In genomic region chr5:146676470-146677150, GRCm38 (mm10) we compare ENCODE assay signal across 9 mouse cellular contexts.
DNase-seq lines count a peak whose midpoint lies in the region; ATAC-seq and TF ChIP-seq lines count a peak whose summit lies in the region.
"Had no signal": no experiment of that assay in that cellular context is flagged by ENCODE, and none has a peak within 500 bp of the region (broad histone marks: within the 10 kb centered on the region; RNA-seq: fewer than 3 reads in every experiment).

No protein-coding gene starts in this region.

- DNase-seq in A20 (ENCODE audit: low read depth, low spot score) (peak; percentile 91), ZHBTc4 (ENCODE audit: low read depth, low spot score) (peak; percentile 32)
- peak; percentile 60 to 67 for DNase-seq in heart, postnatal 36 days
- peak; percentile 57 to 74 for DNase-seq in spleen, postnatal 4 days (ENCODE audit: low spot score in 2 of 2)
- DNase-seq in cerebellum, postnatal 36 days: no peak
- DNase-seq in forebrain, postnatal 0 days: no peak
- no peak for DNase-seq in cerebellum, adult 11-12 months

- peaks cover 66% of the 10 kb centered on the region for H3K4me1 ChIP-seq in liver, embryonic 15.5 days (replicated peaks)
- H3K4me1 ChIP-seq in forebrain, postnatal 0 days (ENCODE audit: insufficient read depth): no peaks in the 10 kb centered on the region
- H3K4me1 ChIP-seq: limb, embryonic 15.5 days had no signal

- H3K9me3 ChIP-seq in liver, embryonic 15.5 days (replicated peaks): no peaks in the 10 kb centered on the region
- 0 out of 2 replicates have a peak, but pooled peaks cover 5% of the 10 kb centered on the region for H3K9me3 ChIP-seq in forebrain, postnatal 0 days (ENCODE audit: low read length)
- H3K9me3 ChIP-seq: limb, embryonic 15.5 days had no signal

- H3K27ac ChIP-seq in liver, embryonic 15.5 days (replicated peaks): peak overlapping the region; percentile 86
- H3K27ac ChIP-seq in forebrain, postnatal 0 days (ENCODE audit: low read depth, low read length): no peak overlapping the region
- H3K27ac ChIP-seq: limb, embryonic 15.5 days had no signal

- H3K36me3 ChIP-seq in liver, embryonic 15.5 days (replicated peaks): no peaks in the 10 kb centered on the region
- H3K36me3 ChIP-seq in forebrain, postnatal 0 days (ENCODE audit: insufficient read depth): no peaks in the 10 kb centered on the region
- H3K36me3 ChIP-seq: limb, embryonic 15.5 days had no signal

- TF ChIP-seq CTCF in forebrain, postnatal 0 days (IDR thresholded peaks at IDR 0.05; ENCODE audit: low read depth): no peak

- intact Hi-C loops in heart, postnatal 36 days (cut with DNase I): loop anchor here (10.0 kb wide), 1 partner anchor 548 kb away; no protein-coding TSS in a partner anchor

- ATAC-seq in liver, embryonic 15.5 days (ENCODE audit: insufficient read depth): peak; percentile 16
- ATAC-seq in forebrain, postnatal 0 days: no peak

- no peak overlapping the region for H3K9ac ChIP-seq in liver, embryonic 15.5 days
- H3K9ac ChIP-seq in forebrain, postnatal 0 days: no peak overlapping the region
- H3K9ac ChIP-seq: limb, embryonic 15.5 days had no signal

- no peak overlapping the region for H3K4me3 ChIP-seq in liver, embryonic 15.5 days (replicated peaks)
- no peak overlapping the region for H3K4me3 ChIP-seq in forebrain, postnatal 0 days (ENCODE audit: low read depth, low read length)
- H3K4me3 ChIP-seq: limb, embryonic 15.5 days had no signal

- WGBS in liver, embryonic 15.5 days (ENCODE audit: insufficient replicate concordance): 62% methylated on average over 12 of the region's 12 CpGs
- 83% methylated on average over 12 of the region's 12 CpGs for WGBS in forebrain, postnatal 0 days

- H3K4me2 ChIP-seq in liver, embryonic 15.5 days: peak overlapping the region; percentile 15; the same call in 1 of the 2 replicates
- no peak overlapping the region for H3K4me2 ChIP-seq in forebrain, postnatal 0 days (ENCODE audit: low read depth)
- H3K4me2 ChIP-seq: limb, embryonic 15.5 days had no signal

- peaks cover 9% of the 10 kb centered on the region; the same call in 1 of the 2 replicates for H3K27me3 ChIP-seq in liver, embryonic 15.5 days
- no peaks in the 10 kb centered on the region; the same call in none of the 2 replicates for H3K27me3 ChIP-seq in forebrain, postnatal 0 days (ENCODE audit: insufficient read depth, low read length)

Comparison
In these comparisons a context has a peak if more than half of its experiments do, and no peak if none do; other contexts are left out.
1. DNase-seq: peak in A20 (single experiment), ZHBTc4 (single experiment), heart, postnatal 36 days (2 of 2) and spleen, postnatal 4 days (2 of 2); none in cerebellum, postnatal 36 days (0 of 2), forebrain, postnatal 0 days (single experiment) and cerebellum, adult 11-12 months (single experiment).